Mouse (Mus musculus) E14TG2a.4 (cell line): ENCODE measurements around the gene Tmem132e.

Experiments
- CTCF ChIP-seq: conservative IDR thresholded peaks from 2 replicates; pipeline ENCODE4 v1.5.1; 2014; ENCODE audit warnings: low read length
- NANOG ChIP-seq: IDR thresholded peaks from 2 replicates; pipeline ENCODE4 v1.6.1; 2014; ENCODE audit warnings: borderline replicate concordance, low read length, mixed read lengths
- POU5F1 ChIP-seq: IDR thresholded peaks from 2 replicates; pipeline ENCODE4 v1.6.1; 2014; ENCODE audit warnings: low read length, borderline replicate concordance

- TF ChIP-seq CTCF (no peak), POU5F1 (no peak), NANOG (no peak)
Measured at GRCm38 (mm10) chr11:82351039-82351438, 37.7 kb upstream of the Tmem132e start.
